Mouse (Mus musculus): ENCODE results near the gene Tent5c. TPM values are rescaled to one million over a fixed set of nuclear protein-coding genes. Genes with fewer than 3 reads are reported as not detected.

The Tent5c gene
- total and polyA plus RNA-seq, 3 experiments = 2.0 to 3.6 TPM; not detected in 1

DNA sequence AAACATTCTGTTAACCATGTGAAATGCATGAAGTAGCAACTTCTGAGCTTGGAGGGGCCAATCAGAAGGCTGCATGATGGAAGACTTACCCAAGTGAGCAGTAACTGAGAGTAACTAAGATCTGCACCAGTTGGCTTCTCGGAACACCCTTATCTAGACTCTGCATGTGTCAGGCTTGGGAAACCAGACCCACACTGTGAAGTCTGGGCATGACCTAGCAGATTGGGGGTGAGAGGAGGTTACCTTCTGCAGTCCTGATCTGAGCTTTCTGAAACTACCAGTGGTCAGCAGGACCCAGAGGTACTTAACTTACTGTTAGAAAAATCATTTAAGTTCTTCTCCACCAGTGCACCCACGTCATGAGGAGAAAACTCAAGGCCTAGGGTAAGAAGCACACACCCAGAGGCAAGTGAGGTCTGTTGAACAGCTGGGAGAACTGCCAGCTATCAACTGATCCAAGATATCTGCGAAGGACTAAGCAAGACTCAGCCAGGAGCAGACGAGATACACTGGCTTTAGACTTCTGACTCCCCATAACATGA is 50.6 kb downstream of the Tent5c start:
- H3K9me3 ChIP-seq (replicated peaks; ENCODE audit: insufficient read depth, low read length) = no peaks in the 10 kb centered on the region
- H3K27me3 ChIP-seq (ENCODE audit: control insufficient read depth in 1 of 2, insufficient read depth in 2 of 2, low read length in 2 of 2) = no peaks in the 10 kb centered on the region
- H3K36me3 ChIP-seq (ENCODE audit: control insufficient read depth in 1 of 2, insufficient read depth in 2 of 2, low read length in 2 of 2) = peaks cover 0 to 38% of the 10 kb centered on the region in 2 experiments; a peak in 2 of 4 replicates
- peaks cover 31 to 41% of the 10 kb centered on the region in 2 experiments for H3K4me1 ChIP-seq (ENCODE audit: control insufficient read depth in 1 of 2, insufficient read depth in 2 of 2, low read length in 2 of 2)
- DNase-seq (ENCODE audit: low read depth, low spot score) = peak; percentile 93
- no peaks in the 10 kb centered on the region for H3K79me2 ChIP-seq (ENCODE audit: control insufficient read depth, insufficient read depth, low read length, poor library complexity)
- H3K27ac ChIP-seq (ENCODE audit: control insufficient read depth, low read depth, low read length) = peak overlapping the region; percentile 92
- H3K9ac ChIP-seq (ENCODE audit: control insufficient read depth, low read depth, low read length, poor library complexity, severe bottlenecking) = peak overlapping the region; percentile 37
- TF ChIP-seq BHLHE40 (IDR thresholded peaks at IDR 0.05; ENCODE audit: borderline replicate concordance, low read depth, low read length) (peak; percentile 68), POLR2A (IDR thresholded peaks at IDR 0.05; ENCODE audit: control insufficient read depth in 1 of 2, insufficient read depth in 1 of 2, low read depth in 1 of 2, low read length in 2 of 2, poor library complexity in 1 of 2) (no peak), TAL1 (IDR thresholded peaks at IDR 0.05; ENCODE audit: low read length) (peak; percentile 97), UBTF (IDR thresholded peaks at IDR 0.05; ENCODE audit: borderline replicate concordance, insufficient read depth, low read depth, low read length) (0 out of 2 replicates have a peak, but pooled peaks have one; percentile 24), NELFE (IDR thresholded peaks at IDR 0.05; ENCODE audit: low read depth, low read length) (no peak; the same call in 1 of the 2 replicates), MXI1 (IDR thresholded peaks at IDR 0.05; ENCODE audit: low read depth, low read length) (peak; percentile 77), RAD21 (IDR thresholded peaks at IDR 0.05; ENCODE audit: low read depth, low read length) (no peak), MAX (IDR thresholded peaks at IDR 0.05; ENCODE audit: low read length) (no peak; the same call in none of the 2 replicates), CHD1 (IDR thresholded peaks at IDR 0.05; ENCODE audit: low read depth, low read length) (no peak), JUND (IDR thresholded peaks at IDR 0.05; ENCODE audit: low read depth, low read length) (0 out of 2 replicates have a peak, but pooled peaks have one; percentile 56), USF1 (IDR thresholded peaks at IDR 0.05; ENCODE audit: low read depth, low read length) (no peak), GATA1 (IDR thresholded peaks at IDR 0.05; ENCODE audit: low read depth, low read length) (peak; percentile 92), CTCF (IDR thresholded peaks at IDR 0.05 in 2 of 3, conservative IDR thresholded peaks at IDR 0.05 in 1 of 3; ENCODE audit: control insufficient read depth in 1 of 3, insufficient read depth in 1 of 3, low read depth in 2 of 3, low read length in 3 of 3, poor library complexity in 1 of 3, severe bottlenecking in 1 of 3) (no peak), TCF12 (IDR thresholded peaks at IDR 0.05; ENCODE audit: low read depth, low read length) (peak; percentile 90), SIN3A (IDR thresholded peaks at IDR 0.05; ENCODE audit: low read length) (peak; percentile 84), POLR2AphosphoS2 (IDR thresholded peaks at IDR 0.05; ENCODE audit: low read length) (no peak), USF2 (IDR thresholded peaks at IDR 0.05; ENCODE audit: borderline replicate concordance in 1 of 2, insufficient read depth in 1 of 2, low read depth in 1 of 2, low read length in 2 of 2) (no peak), EP300 (IDR thresholded peaks at IDR 0.05; ENCODE audit: low read depth in 1 of 2, low read length in 2 of 2) (peak; percentile 87 to 91), RCOR1 (IDR thresholded peaks at IDR 0.05; ENCODE audit: low read depth, low read length) (peak; percentile 79), GABPA (IDR thresholded peaks at IDR 0.05; ENCODE audit: low read depth, low read length) (peak; percentile 29; the same call in 1 of the 2 replicates), KAT2A (conservative IDR thresholded peaks at IDR 0.05; ENCODE audit: low read depth, low read length) (peak; percentile 43; the same call in 1 of the 2 replicates), MYB (IDR thresholded peaks at IDR 0.05; ENCODE audit: low read depth, low read length) (peak; percentile 45), MEF2A (IDR thresholded peaks at IDR 0.05; ENCODE audit: extremely low read depth, insufficient replicate concordance, low read depth, low read length, poor library complexity, severe bottlenecking) (no peak), NRF1 (IDR thresholded peaks at IDR 0.05; ENCODE audit: insufficient read depth, low read depth, low read length, poor library complexity, severe bottlenecking) (no peak), MYC (IDR thresholded peaks at IDR 0.05; ENCODE audit: low read depth, low read length) (peak; percentile 54; the same call in 1 of the 2 replicates), MAZ (IDR thresholded peaks at IDR 0.05; ENCODE audit: low read depth, low read length) (peak; percentile 32; the same call in 1 of the 2 replicates)
- H3K4me3 ChIP-seq (ENCODE audit: control insufficient read depth in 1 of 2, insufficient read depth in 1 of 2, low read depth in 2 of 2, low read length in 2 of 2) = peak overlapping the region in 1 of 2 experiments; percentile 25; a peak in 1 of 4 replicates

All from MEL (cell line).